Comparison of ENCODE assay signal across 20 mouse cellular contexts in genomic region chr3:86802825-86803224, GRCm38 (mm10).
A peak's percentile ranks its signal among the peaks of the same experiment; 100 is the strongest.
DNase-seq lines count a peak whose midpoint lies in the region; ATAC-seq and TF ChIP-seq lines count a peak whose summit lies in the region.
"Had no signal": no experiment of that assay in that cellular context is flagged by ENCODE, and none has a peak within 500 bp of the region (broad histone marks: within the 10 kb centered on the region; RNA-seq: fewer than 3 reads in every experiment).

No protein-coding gene starts in this region.

- no peak overlapping the region for H3K4me3 ChIP-seq in intestine, postnatal 0 days (ENCODE audit: low read depth, low read length)
- H3K4me3 ChIP-seq in intestine, embryonic 16.5 days (ENCODE audit: low read length) = no peak overlapping the region
- H3K4me3 ChIP-seq in embryonic facial prominence, embryonic 10.5 days = no peak overlapping the region
- H3K4me3 ChIP-seq in liver, embryonic 13.5 days (replicated peaks) = no peak overlapping the region
- H3K4me3 ChIP-seq: hindbrain, embryonic 13.5 days; limb, embryonic 15.5 days; midbrain, embryonic 13.5 days; myocyte had no signal

- H3K36me3 ChIP-seq in intestine, postnatal 0 days (ENCODE audit: control insufficient read depth, insufficient read depth) = no peaks in the 10 kb centered on the region
- H3K36me3 ChIP-seq in intestine, embryonic 16.5 days (ENCODE audit: control insufficient read depth, insufficient read depth, low read length) = no peaks in the 10 kb centered on the region
- peaks cover 27% of the 10 kb centered on the region for H3K36me3 ChIP-seq in embryonic facial prominence, embryonic 10.5 days (replicated peaks)
- no peaks in the 10 kb centered on the region for H3K36me3 ChIP-seq in liver, embryonic 13.5 days
- H3K36me3 ChIP-seq: limb, embryonic 15.5 days had no signal

- DNase-seq in heart, adult 11 months = peak; percentile 78
- no peak for DNase-seq in heart, adult 9 months (ENCODE audit: low spot score in 2 of 2)
- DNase-seq in embryonic facial prominence, embryonic 10.5 days (ENCODE audit: low spot score) = no peak
- no peak for DNase-seq in liver, embryonic 13.5 days
- DNase-seq in gastrocnemius, adult 18-20 months (ENCODE audit: low spot score) = no peak
- DNase-seq: adrenal gland, postnatal 36 days; B cell, adult 2 months; cerebellum, adult 11-12 months; cerebellum, postnatal 36 days; kidney, adult 18-20 months; kidney, postnatal 10 days; right cerebral cortex, postnatal 4 days had no signal

- no peaks in the 10 kb centered on the region for H3K4me1 ChIP-seq in intestine, postnatal 0 days (replicated peaks; ENCODE audit: control insufficient read depth, insufficient read depth, low read length)
- H3K4me1 ChIP-seq in intestine, embryonic 16.5 days (ENCODE audit: control insufficient read depth, insufficient read depth, low read length) = peaks cover 2% of the 10 kb centered on the region; the same call in 1 of the 2 replicates
- peaks cover 9% of the 10 kb centered on the region for H3K4me1 ChIP-seq in embryonic facial prominence, embryonic 10.5 days
- H3K4me1 ChIP-seq in liver, embryonic 13.5 days (replicated peaks) = peaks cover 52% of the 10 kb centered on the region

- 0 out of 2 replicates have a peak, but pooled peaks have one; percentile 6 for TF ChIP-seq CTCF in intestine, postnatal 0 days (IDR thresholded peaks at IDR 0.05; ENCODE audit: low read depth)

- no peak overlapping the region for H3K4me2 ChIP-seq in intestine, postnatal 0 days (replicated peaks; ENCODE audit: low read depth)
- H3K4me2 ChIP-seq in intestine, embryonic 16.5 days (ENCODE audit: low read depth, low read length) = no peak overlapping the region
- no peak overlapping the region for H3K4me2 ChIP-seq in liver, embryonic 13.5 days
- H3K4me2 ChIP-seq: hindbrain, embryonic 13.5 days; limb, embryonic 15.5 days; midbrain, embryonic 13.5 days had no signal

- no peak overlapping the region; the same call in 1 of the 2 replicates for H3K27ac ChIP-seq in intestine, postnatal 0 days (ENCODE audit: low read depth, low read length)
- H3K27ac ChIP-seq in intestine, embryonic 16.5 days (ENCODE audit: low read length) = no peak overlapping the region
- H3K27ac ChIP-seq in embryonic facial prominence, embryonic 10.5 days (replicated peaks) = peak overlapping the region; percentile 5; the same call in 1 of the 2 replicates
- H3K27ac ChIP-seq in liver, embryonic 13.5 days = peak overlapping the region; percentile 45; the same call in 1 of the 2 replicates
- H3K27ac ChIP-seq: hindbrain, embryonic 13.5 days; limb, embryonic 15.5 days; midbrain, embryonic 13.5 days had no signal

- no peak for ATAC-seq in intestine, postnatal 0 days
- ATAC-seq in intestine, embryonic 16.5 days = no peak
- no peak for ATAC-seq in liver, embryonic 13.5 days (ENCODE audit: low read depth)
- ATAC-seq: forebrain, embryonic 16.5 days; lung, postnatal 0 days; midbrain, embryonic 13.5 days had no signal

- no peaks in the 10 kb centered on the region for H3K27me3 ChIP-seq in intestine, postnatal 0 days (replicated peaks; ENCODE audit: control insufficient read depth, insufficient read depth, low read length)
- H3K27me3 ChIP-seq in intestine, embryonic 16.5 days (replicated peaks; ENCODE audit: control insufficient read depth, insufficient read depth, low read length) = no peaks in the 10 kb centered on the region
- H3K27me3 ChIP-seq in embryonic facial prominence, embryonic 10.5 days (replicated peaks; ENCODE audit: low read depth, poor library complexity, severe bottlenecking) = no peaks in the 10 kb centered on the region
- H3K27me3 ChIP-seq in liver, embryonic 13.5 days = no peaks in the 10 kb centered on the region
- H3K27me3 ChIP-seq: hindbrain, embryonic 13.5 days; limb, embryonic 15.5 days; midbrain, embryonic 13.5 days had no signal

- H3K9me3 ChIP-seq in intestine, postnatal 0 days (ENCODE audit: control insufficient read depth) = no peaks in the 10 kb centered on the region
- H3K9me3 ChIP-seq in intestine, embryonic 16.5 days (ENCODE audit: control insufficient read depth, low read length) = no peaks in the 10 kb centered on the region
- H3K9me3 ChIP-seq in embryonic facial prominence, embryonic 10.5 days = no peaks in the 10 kb centered on the region
- no peaks in the 10 kb centered on the region for H3K9me3 ChIP-seq in liver, embryonic 13.5 days (replicated peaks)
- H3K9me3 ChIP-seq: hindbrain, embryonic 13.5 days; limb, embryonic 15.5 days; midbrain, embryonic 13.5 days had no signal

- no peak overlapping the region for H3K9ac ChIP-seq in intestine, postnatal 0 days (ENCODE audit: low read depth, low read length)
- no peak overlapping the region for H3K9ac ChIP-seq in intestine, embryonic 16.5 days (ENCODE audit: low read depth, low read length)
- H3K9ac ChIP-seq in liver, embryonic 13.5 days = no peak overlapping the region
- H3K9ac ChIP-seq: hindbrain, embryonic 13.5 days; limb, embryonic 15.5 days; midbrain, embryonic 13.5 days had no signal

- 29% methylated on average over 8 of the region's 8 CpGs for WGBS in intestine, postnatal 0 days
- 43% methylated on average over 8 of the region's 8 CpGs for WGBS in intestine, embryonic 16.5 days
- 65% methylated on average over 8 of the region's 8 CpGs for WGBS in embryonic facial prominence, embryonic 10.5 days
- WGBS in liver, embryonic 13.5 days (ENCODE audit: insufficient replicate concordance) = 26% methylated on average over 8 of the region's 8 CpGs

Comparison
In these comparisons a context has a peak if more than half of its experiments do, and no peak if none do; other contexts are left out.
1. H3K27ac ChIP-seq: peak in embryonic facial prominence, embryonic 10.5 days (single experiment) and liver, embryonic 13.5 days (single experiment); none in intestine, postnatal 0 days (single experiment) and intestine, embryonic 16.5 days (single experiment).